7 mouse cellular contexts compared by ENCODE assay signal in the genomic region with DNA sequence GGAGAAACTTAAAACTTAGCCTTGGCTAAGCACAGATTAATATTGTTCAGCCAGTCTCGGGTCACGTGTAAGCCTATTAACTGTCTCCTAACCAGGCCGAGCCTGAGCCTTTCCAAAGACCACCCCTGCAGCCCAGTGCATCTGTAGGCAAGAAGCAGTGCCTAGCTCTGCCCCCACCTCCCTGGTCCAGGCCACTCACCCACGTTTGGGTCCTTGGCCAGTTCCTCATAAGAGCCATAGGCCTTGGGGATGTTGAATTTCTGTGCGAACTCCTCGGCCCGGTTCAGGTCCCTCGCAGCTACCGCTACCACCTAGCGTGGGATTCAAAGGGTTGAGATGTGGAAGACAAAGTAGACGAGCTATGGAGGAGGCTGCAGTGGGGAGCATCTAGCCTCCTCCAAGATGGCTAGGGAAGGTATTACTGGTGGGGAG. TPM values are rescaled to one million over a fixed set of nuclear protein-coding genes. Genes with fewer than 3 reads are reported as not detected.
A peak's percentile ranks its signal among the peaks of the same experiment; 100 is the strongest.
DNase-seq lines count a peak whose midpoint lies in the region; ATAC-seq and TF ChIP-seq lines count a peak whose summit lies in the region.

No protein-coding gene starts in this region.

- WGBS in lung, postnatal 0 days = 54% methylated on average over 11 of the region's 11 CpGs
- WGBS in lung, adult 2 months = 61% methylated on average over 11 of the region's 11 CpGs
- 15% methylated on average over 11 of the region's 11 CpGs for WGBS in forebrain, embryonic 15.5 days
- WGBS in liver, embryonic 16.5 days (ENCODE audit: insufficient replicate concordance) = 52% methylated on average over 11 of the region's 11 CpGs

- no peaks in the 10 kb centered on the region for H3K9me3 ChIP-seq in lung, postnatal 0 days (ENCODE audit: low read length)
- H3K9me3 ChIP-seq in forebrain, embryonic 15.5 days = no peaks in the 10 kb centered on the region
- H3K9me3 ChIP-seq in liver, embryonic 16.5 days (replicated peaks; ENCODE audit: control insufficient read depth, low read length) = no peaks in the 10 kb centered on the region

- no peaks in the 10 kb centered on the region for H3K27me3 ChIP-seq in lung, postnatal 0 days (replicated peaks; ENCODE audit: insufficient read depth, low read length)
- H3K27me3 ChIP-seq in forebrain, embryonic 15.5 days = no peaks in the 10 kb centered on the region
- no peaks in the 10 kb centered on the region for H3K27me3 ChIP-seq in liver, embryonic 16.5 days (ENCODE audit: control insufficient read depth, insufficient read depth, low read depth, low read length)

- no peak for TF ChIP-seq EP300 in lung, postnatal 0 days (IDR thresholded peaks at IDR 0.05)

- no peak for TF ChIP-seq CTCF in lung, postnatal 0 days (IDR thresholded peaks at IDR 0.05)
- TF ChIP-seq CTCF in lung, adult 2 months (IDR thresholded peaks at IDR 0.05; ENCODE audit: insufficient read depth, low read length) = no peak

- DNase-seq in lung, postnatal 0 days (ENCODE audit: low spot score) = no peak
- DNase-seq in lung, adult 2 months = no peak
- DNase-seq in left cerebral cortex, postnatal 14 days (ENCODE audit: low spot score in 2 of 2) = no peak
- DNase-seq in spleen, postnatal 10 days (ENCODE audit: low spot score in 2 of 2) = no peak
- no peak for DNase-seq in gastrocnemius, postnatal 4 days (ENCODE audit: low spot score in 2 of 2)

- peak overlapping the region; percentile 40 for H3K4me3 ChIP-seq in lung, postnatal 0 days (ENCODE audit: low read depth, low read length)
- no peak overlapping the region for H3K4me3 ChIP-seq in lung, adult 2 months (replicated peaks; ENCODE audit: extremely low read depth, low read depth, low read length)
- H3K4me3 ChIP-seq in forebrain, embryonic 15.5 days = peak overlapping the region; percentile 39
- H3K4me3 ChIP-seq in liver, embryonic 16.5 days (ENCODE audit: low read depth, low read length) = peak overlapping the region; percentile 63

- intact Hi-C loops in left cerebral cortex, postnatal 14 days (cut with DNase I) = no loop called here

- ATAC-seq in lung, postnatal 0 days = no peak
- peak; percentile 67 for ATAC-seq in forebrain, embryonic 15.5 days (replicated peaks)
- ATAC-seq in liver, embryonic 16.5 days (ENCODE audit: low read depth) = no peak

- H3K27ac ChIP-seq in lung, postnatal 0 days (ENCODE audit: low read length) = no peak overlapping the region; the same call in 1 of the 2 replicates
- peak overlapping the region; percentile 68 for H3K27ac ChIP-seq in forebrain, embryonic 15.5 days (replicated peaks)
- H3K27ac ChIP-seq in liver, embryonic 16.5 days (ENCODE audit: low read length) = no peak overlapping the region

- TF ChIP-seq POLR2A in lung, adult 2 months (IDR thresholded peaks at IDR 0.05; ENCODE audit: borderline replicate concordance, extremely low read depth, low read depth, low read length) = no peak

- H3K9ac ChIP-seq in lung, postnatal 0 days (replicated peaks; ENCODE audit: low read depth) = no peak overlapping the region
- H3K9ac ChIP-seq in forebrain, embryonic 15.5 days (replicated peaks) = peak overlapping the region; percentile 56; the same call in 1 of the 2 replicates
- H3K9ac ChIP-seq in liver, embryonic 16.5 days (ENCODE audit: low read depth, low read length) = peak overlapping the region; percentile 58

- H3K4me1 ChIP-seq in lung, postnatal 0 days (ENCODE audit: insufficient read depth, low read depth, low read length) = peaks cover 3% of the 10 kb centered on the region; the same call in 1 of the 2 replicates
- peaks cover 3% of the 10 kb centered on the region; the same call in 1 of the 2 replicates for H3K4me1 ChIP-seq in lung, adult 2 months (ENCODE audit: control insufficient read depth, insufficient read depth, low read length)
- peaks cover 16% of the 10 kb centered on the region for H3K4me1 ChIP-seq in forebrain, embryonic 15.5 days
- H3K4me1 ChIP-seq in liver, embryonic 16.5 days (ENCODE audit: control insufficient read depth, low read depth, low read length) = peaks cover 48% of the 10 kb centered on the region

- no peaks in the 10 kb centered on the region for H3K36me3 ChIP-seq in lung, postnatal 0 days (ENCODE audit: insufficient read depth, low read length)
- H3K36me3 ChIP-seq in forebrain, embryonic 15.5 days = peaks cover 1% of the 10 kb centered on the region; the same call in 1 of the 2 replicates
- H3K36me3 ChIP-seq in liver, embryonic 16.5 days (ENCODE audit: control insufficient read depth, insufficient read depth) = peaks cover 5% of the 10 kb centered on the region; the same call in 1 of the 2 replicates

- H3K4me2 ChIP-seq in lung, postnatal 0 days (replicated peaks; ENCODE audit: low read depth, low read length) = peak overlapping the region; percentile 67
- H3K4me2 ChIP-seq in forebrain, embryonic 15.5 days (replicated peaks) = peak overlapping the region; percentile 81
- H3K4me2 ChIP-seq in liver, embryonic 16.5 days (ENCODE audit: low read depth, low read length) = peak overlapping the region; percentile 36

RNA-seq across cellular contexts. Expression of a gene that starts 0.7 kb away (rescaled TPM):
- 3.5 and 4.5 TPM in 2 replicates for polyA plus RNA-seq in lung, postnatal 0 days (2015; fragmentation: Nextera tagmentation; extraction: Ambion mirVana)
- polyA plus RNA-seq in lung, adult 2 months (2012; rRNA removed) = 4.4 and 5.4 TPM in 2 replicates
- 2.3 and 2.6 TPM in 2 replicates for polyA plus RNA-seq in forebrain, embryonic 15.5 days (2015; fragmentation: Nextera tagmentation; extraction: Ambion mirVana)
- 2.5 and 3.3 TPM in 2 replicates for polyA plus RNA-seq in liver, embryonic 16.5 days (2015; fragmentation: Nextera tagmentation; extraction: Ambion mirVana)
- 1 to 10 TPM; 2.8 to 2.9 TPM for total RNA-seq in left cerebral cortex, postnatal 14 days (2021)
- total RNA-seq in gastrocnemius, postnatal 4 days (2021) = 1 to 10 TPM; 8.3 TPM

RNA-seq across cellular contexts. Expression of a gene that starts 1.3 kb away (rescaled TPM):
- polyA plus RNA-seq in lung, postnatal 0 days (2015; fragmentation: Nextera tagmentation; extraction: Ambion mirVana) = not detected in 2 replicates
- polyA plus RNA-seq in lung, adult 2 months (2012; rRNA removed) = not detected in 2 replicates
- not detected in 2 replicates for polyA plus RNA-seq in forebrain, embryonic 15.5 days (2015; fragmentation: Nextera tagmentation; extraction: Ambion mirVana)
- polyA plus RNA-seq in liver, embryonic 16.5 days (2015; fragmentation: Nextera tagmentation; extraction: Ambion mirVana) = not detected in 2 replicates
- 1 to 10 TPM in 1 of 2 experiments, under 1 TPM in 1; 0.88 to 1.7 TPM for total RNA-seq in left cerebral cortex, postnatal 14 days (2021)
- total RNA-seq in gastrocnemius, postnatal 4 days (2021) = 1 to 10 TPM; 3.8 to 5.4 TPM

RNA-seq across cellular contexts. Expression of a gene that starts 6.2 kb away (rescaled TPM):
- polyA plus RNA-seq in lung, postnatal 0 days (2015; fragmentation: Nextera tagmentation; extraction: Ambion mirVana) = 0.25 and 0.52 TPM in 2 replicates
- 0.11 and 0.17 TPM in 2 replicates for polyA plus RNA-seq in lung, adult 2 months (2012; rRNA removed)
- polyA plus RNA-seq in forebrain, embryonic 15.5 days (2015; fragmentation: Nextera tagmentation; extraction: Ambion mirVana) = 0.14 and 0.18 TPM in 2 replicates
- 0.41 and 0.75 TPM in 2 replicates for polyA plus RNA-seq in liver, embryonic 16.5 days (2015; fragmentation: Nextera tagmentation; extraction: Ambion mirVana)
- not detected for total RNA-seq in left cerebral cortex, postnatal 14 days (2021)
- under 1 TPM; 0.17 to 0.36 TPM for total RNA-seq in gastrocnemius, postnatal 4 days (2021)

RNA-seq across cellular contexts. Expression of a gene that starts 21.2 kb away (rescaled TPM):
- polyA plus RNA-seq in lung, postnatal 0 days (2015; fragmentation: Nextera tagmentation; extraction: Ambion mirVana) = 144 and 155 TPM in 2 replicates
- polyA plus RNA-seq in lung, adult 2 months (2012; rRNA removed) = 117 and 128 TPM in 2 replicates
- 288 and 289 TPM in 2 replicates for polyA plus RNA-seq in forebrain, embryonic 15.5 days (2015; fragmentation: Nextera tagmentation; extraction: Ambion mirVana)
- polyA plus RNA-seq in liver, embryonic 16.5 days (2015; fragmentation: Nextera tagmentation; extraction: Ambion mirVana) = 63.3 and 63.4 TPM in 2 replicates
- 10 to 100 TPM; 75.0 to 81.0 TPM for total RNA-seq in left cerebral cortex, postnatal 14 days (2021)
- 10 to 100 TPM; 39.3 to 43.8 TPM for total RNA-seq in gastrocnemius, postnatal 4 days (2021)

RNA-seq across cellular contexts. Expression of a gene that starts 22.3 kb away (rescaled TPM):
- 203 and 213 TPM in 2 replicates for polyA plus RNA-seq in lung, postnatal 0 days (2015; fragmentation: Nextera tagmentation; extraction: Ambion mirVana)
- 420 and 430 TPM in 2 replicates for polyA plus RNA-seq in lung, adult 2 months (2012; rRNA removed)
- 95.0 and 95.7 TPM in 2 replicates for polyA plus RNA-seq in forebrain, embryonic 15.5 days (2015; fragmentation: Nextera tagmentation; extraction: Ambion mirVana)
- polyA plus RNA-seq in liver, embryonic 16.5 days (2015; fragmentation: Nextera tagmentation; extraction: Ambion mirVana) = 122 and 124 TPM in 2 replicates
- 100 to 1,000 TPM; 109 to 110 TPM for total RNA-seq in left cerebral cortex, postnatal 14 days (2021)
- total RNA-seq in gastrocnemius, postnatal 4 days (2021) = 100 to 1,000 TPM; 182 to 199 TPM
